Mouse (Mus musculus): ENCODE measurements around the gene Brca1.

GRCm38 (mm10) chr11:101484814-101485213, 66.9 kb downstream of the Brca1 start:
- TF ChIP-seq CTCF (IDR thresholded peaks at IDR 0.05; ENCODE audit: low read depth, low read length), result no peak
- TF ChIP-seq GATA1 (IDR thresholded peaks at IDR 0.05; ENCODE audit: borderline replicate concordance, low read length), result no peak
- no peak for TF ChIP-seq TAL1 (conservative IDR thresholded peaks at IDR 0.05; ENCODE audit: low read depth, low read length)
- no peak for TF ChIP-seq POLR2AphosphoS5 (IDR thresholded peaks at IDR 0.05; ENCODE audit: insufficient replicate concordance, low read depth, low read length)
